Mouse (Mus musculus) kidney, embryonic 16.5 days (tissue): Measurements from ENCODE around the gene St6galnac3. TPM values are rescaled to one million over a fixed set of nuclear protein-coding genes. Genes with fewer than 3 reads are reported as not detected.

ENCODE experiments used
- ATAC-seq: fragments of 200-750 bp; cut with Nextera tagmentation; 2 replicates; pipeline ENCODE4 v1.8.0; 2017; ENCODE audit warnings: moderate TSS enrichment; ENCODE audit not compliant: low FRiP score, low TSS enrichment
- H3K27ac ChIP-seq: fragments of 300-500 bp; sonication (generic); 2 replicates; pipeline ENCODE4 v1.5.1; 2014; ENCODE audit warnings: low read length
- H3K27me3 ChIP-seq: fragments of 300-500 bp; sonication (generic); 2 replicates; pipeline ENCODE4 v1.6.1; 2014; ENCODE audit warnings: low read length, control low read depth, mixed read lengths; ENCODE audit not compliant: insufficient read depth
- H3K36me3 ChIP-seq: fragments of 300-500 bp; sonication (generic); 2 replicates; pipeline ENCODE4 v1.6.1; 2014; ENCODE audit warnings: low read length, control low read depth, mixed read lengths; ENCODE audit not compliant: insufficient read depth
- H3K4me1 ChIP-seq: fragments of 300-500 bp; sonication (generic); 2 replicates; pipeline ENCODE4 v1.6.1; 2014; ENCODE audit warnings: low read length, control low read depth, mixed read lengths; ENCODE audit not compliant: insufficient read depth
- H3K4me2 ChIP-seq: fragments of 300-500 bp; sonication (generic); replicated peaks from 2 replicates; pipeline ENCODE4 v1.6.1; 2014; ENCODE audit warnings: low read depth, low read length
- H3K4me3 ChIP-seq: fragments of 300-500 bp; sonication (generic); 2 replicates; pipeline ENCODE4 v1.5.1; 2014; ENCODE audit warnings: mild to moderate bottlenecking, low read length
- H3K9ac ChIP-seq: fragments of 300-500 bp; sonication (generic); replicated peaks from 2 replicates; pipeline ENCODE4 v1.6.1; 2014; ENCODE audit warnings: low read length
- H3K9me3 ChIP-seq: fragments of 300-500 bp; sonication (generic); 2 replicates; pipeline ENCODE4 v1.6.1; 2016; ENCODE audit warnings: low read length, control low read depth
- WGBS: fragments of 180-500 bp; shearing (Covaris S2); extraction: QIAGEN DNeasy Blood & Tissue Kit; methylation state at CpG from one replicate; pipeline ENCODE4 v1.1.7; 2014; 5-methylcytosine and 5-hydroxymethylcytosine counted together
- polyA plus RNA-seq: library from polyadenylated mRNA; unstranded; fragments of >200 nt; fragmentation: Nextera tagmentation; extraction: Ambion mirVana; gene quantifications from 2 replicates; pipeline ENCODE4 v1.2.1, GENCODE M21; 2015

The St6galnac3 gene
- polyA plus RNA-seq, 1 experiment from 2014 or later = 75.8 TPM

- 92% methylated on average over 6 of the region's 6 CpGs for WGBS
These were observed 316.6 kb downstream of the St6galnac3 start for GRCm38 (mm10) chr3:153408361-153408760.

GRCm38 (mm10) chr3:153407698-153408097 lies 317.3 kb downstream of the St6galnac3 start:
- Histone ChIP-seq H3K4me1 (no peaks in the 10 kb centered on the region; the same call in 1 of the 2 replicates), H3K9me3 (no peaks in the 10 kb centered on the region), H3K27ac (no peak overlapping the region), H3K36me3 (peaks cover 3% of the 10 kb centered on the region; the same call in 1 of the 2 replicates), H3K4me3 (no peak overlapping the region), H3K4me2 (no peak overlapping the region), H3K9ac (no peak overlapping the region), H3K27me3 (no peaks in the 10 kb centered on the region)
- ATAC-seq = no peak
- WGBS = 76% methylated on average over 6 of the region's 6 CpGs

More at GRCm38 (mm10) chr3:153408361-153408760, 316.6 kb downstream of the St6galnac3 start:
- H3K9ac ChIP-seq = no peak overlapping the region
- H3K4me1 ChIP-seq = no peaks in the 10 kb centered on the region; the same call in none of the 2 replicates
- H3K9me3 ChIP-seq = no peaks in the 10 kb centered on the region
- H3K4me3 ChIP-seq = no peak overlapping the region
- ATAC-seq = no peak
- no peak overlapping the region for H3K27ac ChIP-seq
- H3K27me3 ChIP-seq = no peaks in the 10 kb centered on the region
- peaks cover 3% of the 10 kb centered on the region; the same call in 1 of the 2 replicates for H3K36me3 ChIP-seq
- H3K4me2 ChIP-seq = no peak overlapping the region

GRCm38 (mm10) chr3:153406858-153407257 lies 318.1 kb downstream of the St6galnac3 start:
- Histone ChIP-seq H3K4me2 (no peak overlapping the region), H3K9me3 (no peaks in the 10 kb centered on the region), H3K27ac (no peak overlapping the region), H3K4me1 (no peaks in the 10 kb centered on the region; the same call in 1 of the 2 replicates), H3K9ac (no peak overlapping the region), H3K27me3 (no peaks in the 10 kb centered on the region), H3K4me3 (no peak overlapping the region), H3K36me3 (peaks cover 3% of the 10 kb centered on the region; the same call in 1 of the 2 replicates)
- WGBS = 94% methylated on average over 1 of the region's 1 CpGs
- no peak; the same call in 1 of the 2 replicates for ATAC-seq

GRCm38 (mm10) chr3:153406220-153406619 lies 318.8 kb downstream of the St6galnac3 start:
- H3K4me3 ChIP-seq = no peak overlapping the region
- no peaks in the 10 kb centered on the region for H3K9me3 ChIP-seq
- no peaks in the 10 kb centered on the region; the same call in 1 of the 2 replicates for H3K4me1 ChIP-seq
- peaks cover 2% of the 10 kb centered on the region; the same call in 1 of the 2 replicates for H3K36me3 ChIP-seq
- no peak overlapping the region for H3K27ac ChIP-seq
- no peak overlapping the region for H3K9ac ChIP-seq
- no peaks in the 10 kb centered on the region for H3K27me3 ChIP-seq
- H3K4me2 ChIP-seq = no peak overlapping the region
- WGBS = 78% methylated on average over 4 of the region's 4 CpGs
- no peak for ATAC-seq

- Histone ChIP-seq H3K4me3 (no peak overlapping the region), H3K4me2 (no peak overlapping the region), H3K9me3 (no peaks in the 10 kb centered on the region), H3K4me1 (no peaks in the 10 kb centered on the region; the same call in 1 of the 2 replicates), H3K9ac (no peak overlapping the region), H3K36me3 (no peaks in the 10 kb centered on the region), H3K27ac (no peak overlapping the region), H3K27me3 (no peaks in the 10 kb centered on the region)
- WGBS = 84% methylated on average over 10 of the region's 10 CpGs
- ATAC-seq = no peak
These were observed 319.3 kb downstream of the St6galnac3 start for GRCm38 (mm10) chr3:153405643-153406042.

- H3K9ac ChIP-seq = no peak overlapping the region
- 80% methylated on average over 3 of the region's 3 CpGs for WGBS
- H3K27me3 ChIP-seq = no peaks in the 10 kb centered on the region
- no peaks in the 10 kb centered on the region for H3K9me3 ChIP-seq
- H3K4me1 ChIP-seq = no peaks in the 10 kb centered on the region
- no peak for ATAC-seq
- H3K27ac ChIP-seq = no peak overlapping the region
- H3K4me2 ChIP-seq = no peak overlapping the region
- no peaks in the 10 kb centered on the region for H3K36me3 ChIP-seq
- no peak overlapping the region for H3K4me3 ChIP-seq
These were observed 324.7 kb downstream of the St6galnac3 start for GRCm38 (mm10) chr3:153400259-153400658.

GRCm38 (mm10) chr3:153399574-153399973 lies 325.4 kb downstream of the St6galnac3 start:
- 71% methylated on average over 6 of the region's 6 CpGs for WGBS

GRCm38 (mm10) chr3:153397726-153398125 lies 327.2 kb downstream of the St6galnac3 start:
- Histone ChIP-seq H3K4me2 (no peak overlapping the region), H3K27ac (no peak overlapping the region), H3K4me3 (no peak overlapping the region), H3K27me3 (no peaks in the 10 kb centered on the region), H3K36me3 (0 out of 2 replicates have a peak, but pooled peaks cover 2% of the 10 kb centered on the region), H3K9ac (no peak overlapping the region), H3K9me3 (peaks cover 4% of the 10 kb centered on the region; the same call in 1 of the 2 replicates), H3K4me1 (no peaks in the 10 kb centered on the region)
- no peak for ATAC-seq
- 77% methylated on average over 9 of the region's 9 CpGs for WGBS

More at GRCm38 (mm10) chr3:153399574-153399973, 325.4 kb downstream of the St6galnac3 start:
- Histone ChIP-seq H3K9me3 (no peaks in the 10 kb centered on the region), H3K4me3 (no peak overlapping the region), H3K4me2 (no peak overlapping the region), H3K36me3 (no peaks in the 10 kb centered on the region), H3K9ac (no peak overlapping the region), H3K4me1 (no peaks in the 10 kb centered on the region), H3K27me3 (no peaks in the 10 kb centered on the region), H3K27ac (no peak overlapping the region)
- ATAC-seq = no peak

- no peak overlapping the region for H3K4me3 ChIP-seq
- ATAC-seq = no peak
- H3K36me3 ChIP-seq = 0 out of 2 replicates have a peak, but pooled peaks cover 2% of the 10 kb centered on the region
- no peaks in the 10 kb centered on the region for H3K27me3 ChIP-seq
- H3K27ac ChIP-seq = no peak overlapping the region
- no peak overlapping the region for H3K9ac ChIP-seq
- no peak overlapping the region for H3K4me2 ChIP-seq
- 77% methylated on average over 12 of the region's 12 CpGs for WGBS
- peaks cover 4% of the 10 kb centered on the region; the same call in 1 of the 2 replicates for H3K9me3 ChIP-seq
- no peaks in the 10 kb centered on the region for H3K4me1 ChIP-seq
These were observed 328.5 kb downstream of the St6galnac3 start for GRCm38 (mm10) chr3:153396375-153397068.

GRCm38 (mm10) chr3:153395351-153395750 lies 329.6 kb downstream of the St6galnac3 start:
- 0 out of 2 replicates have a peak, but pooled peaks cover 2% of the 10 kb centered on the region for H3K36me3 ChIP-seq
- H3K4me1 ChIP-seq = no peaks in the 10 kb centered on the region
- peaks cover 4% of the 10 kb centered on the region; the same call in 1 of the 2 replicates for H3K9me3 ChIP-seq
- no peak overlapping the region for H3K27ac ChIP-seq
- no peak overlapping the region for H3K9ac ChIP-seq
- H3K27me3 ChIP-seq = no peaks in the 10 kb centered on the region
- H3K4me3 ChIP-seq = no peak overlapping the region
- WGBS = 87% methylated on average over 5 of the region's 5 CpGs
- no peak overlapping the region for H3K4me2 ChIP-seq
- ATAC-seq = no peak
